Mouse (Mus musculus): Measurements from ENCODE around the gene Cd177.
"Not testable (repeated sequence)": the region's sequence is repeated elsewhere in the genome, so short reads cannot be mapped to it uniquely, and the experiment has no call there.

The Cd177 gene

DNA sequence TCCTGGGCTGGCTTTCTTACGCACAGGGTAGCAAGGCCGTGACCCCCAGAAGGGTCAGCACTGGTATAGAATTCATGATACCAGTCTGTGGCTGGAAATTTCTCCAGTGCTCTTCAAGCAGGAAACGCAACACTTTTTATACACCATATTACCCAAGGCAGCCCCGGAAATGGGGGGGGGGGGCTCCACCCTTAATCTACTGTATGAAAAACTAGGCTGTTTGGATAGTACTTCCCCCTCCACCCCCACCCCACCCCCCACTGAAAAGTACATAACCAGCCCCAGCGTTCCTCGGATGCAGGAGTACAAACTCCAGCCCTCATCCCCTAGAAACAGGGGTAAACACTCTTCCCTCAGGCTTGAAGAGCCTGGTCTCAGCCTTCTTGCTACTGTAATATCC, at the start of gene Cd177:
Gene Cd177, minus strand, starts transcription at position 101 of the 400 bp plus-strand sequence.
- no peak for DNase-seq (ENCODE audit: extremely low read depth, insufficient read length, low spot score)

DNA sequence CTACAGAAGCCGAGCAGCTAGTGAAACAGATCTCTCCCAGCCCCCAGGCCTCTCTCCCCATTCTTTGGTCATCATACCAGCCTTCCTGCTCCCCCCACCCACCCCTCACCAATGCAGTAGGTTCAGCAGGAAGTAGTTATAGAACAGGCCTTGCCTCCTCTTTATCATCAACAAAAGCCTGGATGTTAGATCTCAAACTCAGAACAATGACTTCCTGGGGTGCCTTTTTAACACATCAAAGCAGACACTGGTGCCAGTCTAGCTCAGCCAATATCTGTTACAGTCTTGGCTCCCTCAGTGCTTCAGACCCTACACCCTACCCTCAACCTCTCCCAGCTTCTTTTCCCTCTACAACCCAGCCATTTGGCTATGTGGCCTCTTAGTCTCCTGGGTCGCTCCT, 48.9 kb upstream of the Cd177 start:
- DNase-seq (ENCODE audit: extremely low read depth, insufficient read length, low spot score) = no peak

DNA sequence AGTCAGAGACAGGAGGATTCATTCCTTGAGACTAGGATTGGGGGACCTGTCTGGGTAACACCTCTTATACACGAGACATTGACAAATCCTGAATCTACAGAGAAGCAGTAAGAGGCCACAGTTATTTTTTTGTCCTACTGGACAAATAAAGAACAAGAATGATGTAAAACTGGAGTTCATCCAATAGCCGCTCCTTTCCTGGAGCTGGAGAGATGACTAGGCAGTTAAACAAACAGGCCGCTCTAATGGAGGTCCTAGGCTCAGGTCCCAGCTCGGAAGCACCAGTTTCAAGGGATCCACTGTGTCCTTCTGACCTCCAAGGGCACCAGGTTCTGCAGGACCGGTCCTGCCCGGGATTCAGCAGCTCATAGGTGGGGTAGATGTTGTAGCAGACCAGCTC, 44.7 kb upstream of the Cd177 start:
- peak; percentile 51 for DNase-seq (ENCODE audit: extremely low read depth, insufficient read length, low spot score)

DNA sequence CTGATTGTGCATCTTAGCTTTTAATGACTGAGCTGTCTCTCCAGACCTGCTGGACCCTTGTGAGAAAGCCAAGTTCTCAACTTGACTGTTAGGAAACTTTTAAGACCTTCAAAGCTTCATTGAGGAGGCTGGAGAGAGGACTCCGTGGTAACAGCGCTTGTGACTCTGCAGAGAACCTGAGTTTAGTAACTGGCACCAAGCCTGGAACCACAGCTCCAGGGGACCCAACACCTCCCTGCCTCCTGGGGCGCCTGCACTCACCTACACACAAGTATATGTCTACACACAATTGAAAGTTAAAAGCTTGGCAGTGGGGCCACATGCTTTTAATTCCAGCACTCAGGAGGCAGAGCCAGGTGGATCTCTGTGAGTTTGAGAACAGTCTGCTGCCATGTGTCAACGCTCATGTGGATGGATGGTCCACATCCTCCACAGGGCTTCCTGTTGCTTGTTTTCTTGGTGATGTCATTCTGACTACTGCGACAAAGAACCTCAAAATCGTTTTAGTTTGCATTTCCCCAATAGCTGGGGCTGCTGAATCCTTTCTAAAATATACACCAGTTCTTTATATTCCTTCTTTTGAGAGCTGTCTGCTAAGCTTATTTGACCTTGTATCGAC, 42.1 kb upstream of the Cd177 start:
- DNase-seq (ENCODE audit: extremely low read depth, insufficient read length, low spot score) = no peak

DNA sequence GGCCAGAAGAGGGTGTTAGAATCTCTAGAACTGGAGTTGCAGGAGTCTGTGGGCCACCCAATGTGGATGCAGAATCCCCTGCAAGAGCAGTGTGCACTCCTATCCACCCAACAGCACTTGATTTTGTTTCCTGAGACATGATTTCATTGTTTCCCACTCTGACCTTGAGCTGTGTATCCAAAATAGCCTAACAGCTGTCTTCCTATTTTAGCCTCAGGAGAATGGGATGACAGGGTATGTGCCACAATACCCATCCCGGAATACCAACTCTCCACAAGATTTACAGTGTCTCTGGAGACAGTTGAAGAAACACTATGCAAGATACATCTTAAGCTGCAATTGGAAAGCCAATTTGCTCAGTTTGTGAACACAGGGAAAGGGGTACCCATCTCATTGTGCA, 37.8 kb upstream of the Cd177 start:
- no peak for DNase-seq (ENCODE audit: extremely low read depth, insufficient read length, low spot score)

DNA sequence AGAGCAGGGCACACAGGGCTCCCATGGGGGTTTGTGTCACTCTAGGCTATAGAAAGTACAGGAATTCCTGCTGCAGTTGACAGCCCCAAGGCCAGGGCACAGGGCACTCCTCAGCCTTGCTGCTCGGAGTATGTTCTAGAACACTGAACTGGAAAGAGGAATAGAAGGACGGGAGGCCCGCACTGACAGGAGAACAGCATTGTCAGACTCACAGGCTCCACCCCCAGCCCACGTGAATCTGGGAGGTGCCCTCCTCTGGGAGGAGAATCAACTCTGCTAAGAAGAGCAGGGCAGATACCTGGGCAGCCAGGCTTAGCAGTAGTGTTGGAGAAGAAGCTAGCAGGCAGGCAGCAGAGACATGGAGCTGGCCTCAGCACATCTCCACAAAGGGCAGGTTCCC, 16.8 kb upstream of the Cd177 start, which contains the start of gene Ceacam10:
Gene Ceacam10, plus strand, starts transcription at position 289 of the 400 bp plus-strand sequence.
- DNase-seq (ENCODE audit: extremely low read depth, insufficient read length, low spot score) = not testable (repeated sequence)

DNA sequence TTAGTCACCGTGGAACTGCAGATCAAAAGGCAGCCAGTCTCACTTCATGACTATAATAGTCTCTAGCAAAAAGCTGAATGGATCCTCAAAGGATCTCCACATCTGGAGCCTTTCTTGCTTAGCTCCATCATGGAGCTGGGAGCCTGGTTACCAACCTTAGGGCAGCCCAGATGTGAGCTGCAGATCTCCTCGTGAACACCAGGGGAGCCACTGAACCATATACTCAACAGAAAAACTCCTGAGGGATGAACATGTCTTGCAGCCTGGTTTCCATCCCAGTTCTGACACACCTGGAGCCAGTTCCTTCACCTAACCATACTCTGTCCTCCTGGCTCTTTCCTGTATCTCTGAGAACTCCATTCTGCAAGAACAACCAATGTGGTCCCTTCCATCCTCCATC, 16.0 kb upstream of the Cd177 start:
- no peak for DNase-seq (ENCODE audit: extremely low read depth, insufficient read length, low spot score)

DNA sequence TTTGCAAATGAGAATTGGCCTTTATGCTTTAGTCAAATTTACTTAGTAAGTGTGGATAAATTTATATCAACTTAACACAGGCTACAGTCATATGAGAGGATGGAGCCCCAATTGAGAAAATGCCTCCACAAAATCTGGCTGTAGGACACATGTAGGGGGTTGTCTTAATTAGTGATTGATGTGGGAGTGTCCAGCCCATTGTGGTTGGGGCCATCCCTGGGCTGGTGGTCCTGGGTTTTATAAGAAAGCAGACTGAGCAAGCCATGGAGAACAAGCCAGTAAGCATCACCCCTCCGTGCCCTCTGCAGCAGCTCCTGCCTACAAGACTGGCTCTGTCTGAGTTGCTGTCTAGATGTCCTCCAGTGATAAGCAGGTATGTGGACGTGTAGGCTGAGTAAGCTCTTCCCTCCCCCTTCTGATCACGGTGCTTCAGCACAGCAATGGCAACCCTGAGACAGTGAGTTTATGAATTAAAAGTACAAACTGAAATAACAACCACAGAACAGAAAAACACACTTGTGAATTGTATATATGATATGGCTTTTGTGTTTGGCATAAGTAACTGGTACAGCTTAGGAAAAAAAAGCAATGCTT, 13.9 kb upstream of the Cd177 start:
- no peak for DNase-seq (ENCODE audit: extremely low read depth, insufficient read length, low spot score)

DNA sequence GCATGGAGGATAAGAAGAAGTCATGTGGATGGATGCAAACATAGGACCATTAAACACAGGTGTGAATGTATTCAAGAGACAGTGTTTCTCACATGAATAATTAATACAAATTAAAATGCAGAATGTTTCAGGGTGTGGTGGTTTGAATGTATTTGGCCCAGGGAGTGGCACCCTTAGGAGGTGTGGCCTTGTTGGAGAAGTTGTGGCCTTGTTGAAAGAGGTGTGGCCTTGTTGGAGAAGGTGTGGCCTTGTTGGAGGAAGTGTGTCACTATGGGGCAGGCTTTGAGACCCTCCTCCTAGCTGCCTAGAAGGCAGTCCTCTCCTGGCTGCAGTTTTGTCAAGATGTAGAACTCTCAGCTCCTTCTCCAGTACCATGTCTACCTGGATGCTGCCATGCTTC, 11.2 kb upstream of the Cd177 start:
- no peak for DNase-seq (ENCODE audit: extremely low read depth, insufficient read length, low spot score)

DNA sequence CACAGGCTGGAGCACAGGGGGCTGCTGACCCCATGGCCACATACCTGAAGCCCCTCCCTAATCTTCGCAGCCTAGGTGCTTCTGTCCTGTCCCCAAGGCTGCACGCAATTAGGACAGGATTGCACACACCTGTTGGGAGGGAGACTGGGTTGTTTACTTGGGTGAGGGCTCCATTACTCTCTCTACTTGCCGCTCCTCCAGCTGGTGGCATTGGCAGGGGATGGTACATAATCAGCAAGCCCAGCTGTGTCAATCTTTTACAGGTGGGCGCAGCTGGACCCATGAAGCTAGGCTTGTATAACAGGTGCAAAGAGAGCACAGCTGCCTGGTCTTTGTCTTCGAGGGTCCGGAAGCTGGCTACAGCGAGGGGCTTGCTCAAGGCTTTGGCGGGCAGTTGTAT, 2.5 kb upstream of the Cd177 start:
- DNase-seq (ENCODE audit: extremely low read depth, insufficient read length, low spot score) = no peak

DNA sequence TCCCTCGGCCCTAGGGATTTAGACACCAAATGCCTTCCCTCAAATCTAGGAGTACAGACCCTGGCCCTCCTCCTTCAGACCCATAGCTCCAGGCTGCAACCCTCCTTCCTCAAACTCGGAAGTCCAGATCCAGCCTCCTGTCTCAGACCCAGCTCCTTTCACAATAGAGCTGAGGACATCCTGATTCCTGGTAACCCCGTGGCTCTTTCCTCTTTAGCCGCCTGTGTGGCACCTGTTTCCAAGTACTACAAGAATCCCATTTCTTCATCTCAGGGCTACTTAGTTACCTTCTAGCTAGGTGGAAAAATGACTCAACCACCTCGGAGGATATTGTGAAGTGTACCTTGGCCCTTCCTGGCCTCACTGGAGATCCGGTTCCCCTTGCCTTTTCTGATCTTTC, 1.1 kb upstream of the Cd177 start:
- no peak for DNase-seq (ENCODE audit: extremely low read depth, insufficient read length, low spot score)

DNA sequence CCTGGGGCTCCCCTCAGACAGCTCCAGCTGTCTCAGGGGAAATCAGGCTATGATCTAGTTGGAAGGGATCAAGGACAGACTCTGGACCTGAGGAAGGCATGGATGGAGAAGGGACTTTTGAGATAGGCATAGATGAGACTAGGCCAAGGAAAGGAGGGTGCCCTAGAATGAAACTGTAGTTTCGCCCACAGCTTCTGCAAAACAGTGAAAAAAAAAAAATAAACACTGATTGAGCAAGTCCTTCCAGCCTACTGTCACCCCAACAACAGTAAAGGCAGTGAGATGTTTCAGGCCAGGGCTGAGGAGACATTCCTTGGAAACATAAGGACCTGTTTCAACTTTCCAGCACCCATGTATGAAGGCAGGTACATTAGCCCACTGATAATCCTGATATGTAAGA, 1.6 kb downstream of the Cd177 start:
- no peak for DNase-seq (ENCODE audit: extremely low read depth, insufficient read length, low spot score)

DNA sequence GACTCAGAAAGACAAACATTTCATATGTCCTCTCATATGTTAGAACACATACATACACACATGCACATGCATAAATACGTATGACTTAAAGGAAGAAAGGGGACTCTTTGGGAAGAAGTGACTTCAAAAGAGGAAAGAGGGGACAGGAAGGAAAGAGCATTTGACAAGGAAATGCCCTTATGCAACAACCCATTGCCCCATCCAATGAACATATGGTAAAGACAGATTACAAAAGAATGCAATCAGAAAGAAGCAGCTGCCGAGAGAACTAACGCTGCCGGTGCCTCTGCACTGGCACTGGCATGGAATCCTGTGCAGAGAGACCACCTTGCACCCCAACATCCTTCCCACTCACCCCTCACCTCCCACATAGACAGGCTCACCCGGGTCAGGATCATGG, 6.6 kb downstream of the Cd177 start:
- DNase-seq (ENCODE audit: extremely low read depth, insufficient read length, low spot score) = no peak

DNA sequence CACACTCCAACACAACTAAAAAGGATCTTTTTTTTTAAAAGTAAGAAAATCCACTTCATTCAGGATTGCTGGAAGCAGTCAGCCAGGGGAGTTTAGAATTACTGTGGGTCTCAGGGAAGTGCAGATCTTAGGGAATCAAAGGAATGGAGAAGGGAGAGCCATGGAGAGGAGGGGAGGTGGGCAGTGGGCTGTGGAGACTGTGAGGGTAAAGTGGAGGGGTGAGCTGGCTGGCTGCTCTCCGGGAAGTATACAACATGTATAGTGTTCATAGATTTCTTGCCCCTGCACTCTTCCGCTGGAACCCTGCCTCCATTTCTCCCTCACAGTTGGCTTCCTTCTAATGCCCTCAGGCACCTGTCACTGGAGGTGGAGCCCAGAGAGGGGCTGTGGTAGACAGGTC, 8.5 kb downstream of the Cd177 start:
- no peak for DNase-seq (ENCODE audit: extremely low read depth, insufficient read length, low spot score)

DNA sequence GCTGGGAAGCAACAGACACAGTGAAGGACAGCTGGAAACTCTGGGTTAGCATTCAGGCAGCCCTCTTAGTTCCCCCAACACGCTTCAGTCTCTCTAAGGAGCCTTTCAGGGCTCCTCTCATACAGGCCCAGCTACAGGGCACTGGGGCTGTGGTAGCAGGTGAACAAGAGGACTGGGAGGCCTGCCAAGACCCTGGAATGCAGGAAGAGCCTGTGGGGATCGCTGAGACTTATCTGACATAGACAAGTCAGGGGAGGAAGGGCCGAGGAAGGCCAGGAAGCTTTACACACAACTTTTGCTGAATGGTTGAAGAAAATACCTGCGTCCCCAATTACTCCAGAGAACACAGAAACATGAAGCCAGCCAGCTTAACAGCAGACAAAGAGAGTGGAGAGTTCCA, 9.4 kb downstream of the Cd177 start:
- no peak for DNase-seq (ENCODE audit: extremely low read depth, insufficient read length, low spot score)

DNA sequence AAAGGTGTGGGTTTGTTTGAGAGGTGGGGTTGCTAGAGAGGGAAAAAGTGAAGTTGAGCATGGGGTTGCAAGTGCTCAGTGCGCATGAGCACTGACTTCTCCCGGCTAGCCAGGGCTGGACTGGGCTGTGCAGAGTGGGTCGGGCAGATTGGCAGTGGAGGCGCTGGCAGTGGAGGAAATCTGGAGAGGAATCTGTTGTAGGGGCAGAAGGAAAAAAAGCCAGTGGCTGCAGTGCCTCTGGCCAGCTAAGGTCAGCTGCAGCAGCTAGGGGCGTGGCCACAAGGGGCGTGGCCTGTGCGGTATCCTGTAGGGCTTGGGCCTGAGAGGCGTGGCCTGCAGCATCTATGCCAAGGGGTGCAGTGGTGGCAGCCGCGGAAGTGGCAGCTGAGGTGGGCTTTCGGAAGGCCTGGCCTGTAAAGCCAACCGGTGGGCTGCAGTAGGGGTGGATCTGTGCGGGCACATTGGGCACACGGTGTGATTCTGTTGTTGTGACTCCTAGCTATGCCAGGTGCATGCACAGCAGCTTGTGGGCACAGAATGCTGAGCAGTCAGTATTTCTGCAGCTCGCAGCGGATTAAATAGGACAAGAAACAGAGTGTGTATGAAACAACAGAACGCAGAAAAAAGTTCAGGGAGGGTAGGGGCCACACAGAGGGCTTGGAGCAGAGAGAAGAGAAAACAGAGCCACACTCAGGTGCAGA, 24.0 kb downstream of the Cd177 start:
- peak; percentile 13 for DNase-seq (ENCODE audit: extremely low read depth, insufficient read length, low spot score)

DNA sequence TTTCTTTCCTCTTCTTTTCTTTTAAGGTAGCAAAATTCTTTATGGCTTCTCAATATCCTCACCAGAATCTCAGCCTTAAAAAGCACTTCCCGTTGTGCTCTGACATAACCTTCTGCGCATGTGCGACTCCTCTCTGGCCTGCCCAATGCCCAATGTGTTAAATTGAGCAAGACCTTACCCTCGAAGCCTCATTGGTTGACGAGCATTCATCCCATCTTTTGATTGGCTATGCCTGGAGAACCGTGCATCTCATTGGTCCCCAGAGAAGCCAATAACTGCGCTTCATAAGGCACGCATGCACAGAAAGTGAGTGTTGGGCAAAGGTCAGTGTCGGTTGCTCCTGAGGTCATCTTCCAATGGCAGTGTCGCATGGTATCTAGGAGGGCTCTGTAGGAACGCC, 33.3 kb downstream of the Cd177 start, which contains the start of gene Gm4763:
Gene Gm4763, minus strand, starts transcription at position 101 of the 400 bp plus-strand sequence.
- not testable (repeated sequence) for DNase-seq (ENCODE audit: extremely low read depth, insufficient read length, low spot score)

DNA sequence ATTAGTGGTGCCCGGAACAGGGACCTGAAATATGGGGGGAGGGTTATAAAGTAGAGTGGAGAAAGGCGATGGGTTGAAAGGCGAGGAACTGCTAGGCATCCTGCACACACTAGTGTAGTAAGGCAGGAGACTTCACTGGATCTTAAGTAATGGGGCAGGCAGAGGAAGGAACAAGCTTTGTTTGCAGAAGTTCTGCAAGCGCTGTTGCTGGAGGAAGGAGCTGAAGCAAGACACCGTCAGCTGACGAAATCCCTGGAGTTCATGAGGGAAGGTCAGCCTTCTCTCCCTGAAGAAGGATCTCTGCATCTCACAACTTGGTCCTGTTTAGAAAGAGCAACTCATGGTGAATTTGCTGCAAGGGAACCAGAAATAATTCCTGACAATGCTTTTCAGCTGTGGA, 45.1 kb downstream of the Cd177 start:
- DNase-seq (ENCODE audit: extremely low read depth, insufficient read length, low spot score) = no peak

DNA sequence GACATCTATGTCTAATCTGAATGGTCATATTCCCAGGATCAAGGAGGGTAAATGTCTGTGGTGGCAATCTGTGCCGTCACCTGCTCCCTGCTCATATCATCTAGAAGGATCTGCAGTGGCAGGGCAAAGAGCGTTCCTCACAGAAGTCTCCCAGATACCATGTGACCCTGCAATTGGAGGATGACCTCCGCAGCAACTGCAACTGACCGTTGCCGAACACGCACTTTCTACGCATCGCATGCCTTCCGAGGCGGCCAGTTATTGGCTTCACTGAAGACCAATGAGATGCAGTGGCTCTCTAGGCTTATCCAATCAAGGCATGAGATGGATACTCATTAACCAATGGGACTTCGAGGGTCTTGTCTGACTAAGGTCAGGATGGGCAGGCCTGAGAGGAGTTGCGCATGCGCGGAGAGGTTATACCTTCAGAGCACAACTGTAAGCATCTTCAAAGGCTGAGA, 51.2 kb downstream of the Cd177 start, which contains the start of gene BC049730:
Gene BC049730, plus strand, starts transcription at position 411 of the 461 bp plus-strand sequence.
- DNase-seq (ENCODE audit: extremely low read depth, insufficient read length, low spot score) = no peak

DNA sequence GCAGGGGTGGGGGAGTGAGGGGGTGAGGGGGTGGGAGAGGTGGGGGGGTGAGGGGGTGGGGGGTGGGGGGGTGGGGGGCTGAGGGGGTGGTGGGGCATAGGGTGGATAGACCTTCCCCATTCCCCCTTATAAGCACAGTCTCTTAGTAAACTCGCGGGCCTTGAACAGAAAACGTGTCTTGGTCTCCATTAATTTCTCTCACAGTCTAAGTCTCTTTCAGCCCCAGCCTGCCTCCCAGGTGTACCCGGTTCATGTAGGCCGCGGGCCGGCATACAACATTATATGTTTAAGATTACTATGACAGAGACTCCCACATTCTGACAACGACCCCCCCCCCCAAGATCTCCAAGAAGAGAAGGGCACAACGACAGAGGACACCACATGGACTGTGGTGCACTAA, 57.3 kb downstream of the Cd177 start:
- DNase-seq (ENCODE audit: extremely low read depth, insufficient read length, low spot score) = not testable (repeated sequence)

DNA sequence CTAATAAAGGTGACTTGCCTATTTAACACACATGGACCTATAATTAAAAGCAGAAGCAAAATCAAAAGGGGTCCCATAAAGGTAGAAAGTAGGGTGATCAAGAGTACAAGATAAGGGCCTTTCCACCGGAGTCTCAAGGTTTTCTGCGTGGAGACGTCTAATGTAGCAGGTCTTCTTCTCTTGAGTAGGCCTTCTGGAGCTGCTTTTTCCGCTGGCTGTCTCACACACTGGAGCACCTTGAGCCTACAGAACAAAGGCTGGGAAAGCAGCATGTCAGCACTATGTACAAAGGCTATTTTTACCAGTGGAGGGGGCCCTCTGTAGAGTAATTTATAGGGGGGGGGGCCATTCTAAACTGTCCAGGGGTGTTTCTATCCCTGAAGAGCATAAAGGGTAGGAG, 62.2 kb downstream of the Cd177 start:
- DNase-seq (ENCODE audit: extremely low read depth, insufficient read length, low spot score) = not testable (repeated sequence)

All from 3134 (cell line).